Mouse (Mus musculus) midbrain, embryonic 11.5 days (tissue): ENCODE data around the gene Rrp9. TPM values are rescaled to one million over a fixed set of nuclear protein-coding genes. Genes with fewer than 3 reads are reported as not detected.

Experiments
- ATAC-seq: fragments of 200-750 bp; cut with Nextera tagmentation; 2 replicates; pipeline ENCODE4 v1.8.0; 2017; ENCODE audit warnings: moderate TSS enrichment, moderate library complexity; ENCODE audit not compliant: low FRiP score
- DNase-seq: peaks from one replicate; pipeline ENCODE4 v3.0.0; 2015; ENCODE audit warnings: low spot score; ENCODE audit errors: missing footprints
- H3K27ac ChIP-seq: fragments of 300-500 bp; sonication (generic); 2 replicates; pipeline ENCODE4 v1.5.1; 2014; ENCODE audit warnings: low read depth, low read length
- H3K27me3 ChIP-seq: fragments of 300-500 bp; sonication (generic); 2 replicates; pipeline ENCODE4 v1.6.1; 2014; ENCODE audit warnings: mild to moderate bottlenecking, low read length, moderate library complexity, mixed read lengths; ENCODE audit not compliant: control insufficient read depth, insufficient read depth
- H3K36me3 ChIP-seq: fragments of 300-500 bp; sonication (generic); 2 replicates; pipeline ENCODE4 v1.6.1; 2014; ENCODE audit warnings: mild to moderate bottlenecking, low read length, moderate library complexity, mixed read lengths; ENCODE audit not compliant: control insufficient read depth, insufficient read depth
- H3K4me1 ChIP-seq: fragments of 300-500 bp; sonication (generic); 2 replicates; pipeline ENCODE4 v1.6.1; 2014; ENCODE audit warnings: low read length; ENCODE audit not compliant: control insufficient read depth, insufficient read depth
- H3K4me2 ChIP-seq: fragments of 300-500 bp; sonication (generic); 2 replicates; pipeline ENCODE4 v1.6.1; 2014; ENCODE audit warnings: mild to moderate bottlenecking, moderate library complexity
- H3K4me3 ChIP-seq: fragments of 300-500 bp; sonication (generic); 2 replicates; pipeline ENCODE4 v1.5.1; 2014; ENCODE audit warnings: low read depth, low read length
- H3K9ac ChIP-seq: fragments of 300-500 bp; sonication (generic); 2 replicates; pipeline ENCODE4 v1.6.1; 2014; ENCODE audit warnings: low read length
- H3K9me3 ChIP-seq: fragments of 300-500 bp; sonication (generic); 2 replicates; pipeline ENCODE4 v1.6.1; 2016; ENCODE audit warnings: low read length; ENCODE audit not compliant: control insufficient read depth
- WGBS: fragments of 180-500 bp; shearing (Covaris S2); extraction: QIAGEN DNeasy Blood & Tissue Kit; methylation state at CpG from one replicate; pipeline ENCODE4 v1.1.7; 2014; 5-methylcytosine and 5-hydroxymethylcytosine counted together
- polyA plus RNA-seq: library from polyadenylated mRNA; unstranded; fragments of >200 nt; fragmentation: Nextera tagmentation; extraction: Ambion mirVana; gene quantifications from 2 replicates; pipeline ENCODE4 v1.2.1, GENCODE M21; 2014

Rrp9 gene
- polyA plus RNA-seq, 1 experiment from 2014 or later: 44.4 TPM

DNA sequence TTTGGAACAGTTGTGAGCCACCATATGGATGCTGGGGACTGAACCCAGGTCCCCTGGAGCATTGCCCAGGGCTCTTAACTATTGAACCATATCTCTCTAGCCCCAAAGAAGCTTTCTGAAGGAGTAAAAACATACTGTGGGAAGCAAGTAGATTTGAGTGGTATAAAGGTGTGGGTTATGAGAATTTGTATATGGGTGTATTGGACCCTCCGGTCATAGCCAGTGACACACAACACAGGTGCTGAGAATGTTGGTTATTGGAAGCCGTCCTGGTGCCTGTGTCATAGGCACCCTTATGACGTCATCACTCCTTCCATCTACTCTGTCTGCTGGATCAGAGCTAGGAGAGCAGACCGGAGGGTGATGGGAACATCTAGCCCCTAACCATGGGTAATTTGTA is 38.5 kb downstream of the Rrp9 start, which contains the start of gene Iqcf5:
Gene Iqcf5 (plus strand): TSS at position 301 of the 400 bp plus-strand sequence.
- H3K27me3 ChIP-seq: no peaks in the 10 kb centered on the region
- no peak within 1 kb of the TSS for H3K4me3 ChIP-seq
- WGBS: 91% methylated on average over 4 of the region's 4 CpGs
- no peak for ATAC-seq
- no peak within 1 kb of the TSS for H3K27ac ChIP-seq
- no peak within 1 kb of the TSS for H3K9ac ChIP-seq
- H3K9me3 ChIP-seq: no peaks in the 10 kb centered on the region
- no peak within 1 kb of the TSS for H3K4me2 ChIP-seq
- no peak for DNase-seq
- no peaks in the 10 kb centered on the region for H3K4me1 ChIP-seq
- H3K36me3 ChIP-seq: no peaks in the 10 kb centered on the region

DNA sequence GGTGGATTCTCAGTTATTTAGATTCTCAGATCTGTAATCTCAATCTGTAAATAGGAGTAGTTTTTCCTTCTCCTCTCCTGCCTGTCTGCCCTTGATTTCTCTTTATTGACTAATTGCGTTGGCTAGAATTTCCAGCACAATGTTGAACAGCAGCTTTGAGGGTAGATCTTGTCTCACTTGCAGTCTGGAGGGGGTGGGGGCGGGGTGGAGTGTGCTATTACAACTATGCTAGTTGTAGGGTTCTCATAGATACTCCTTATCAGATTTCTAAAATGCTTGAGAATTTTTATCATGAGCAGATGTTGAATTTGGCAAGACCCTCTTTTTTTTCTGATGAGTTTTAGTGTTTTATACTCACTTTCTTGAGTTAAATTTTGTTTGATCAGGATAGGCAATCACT is 43.7 kb downstream of the Rrp9 start:
- H3K4me3 ChIP-seq: no peak overlapping the region
- H3K4me1 ChIP-seq: no peaks in the 10 kb centered on the region
- no peak overlapping the region for H3K4me2 ChIP-seq
- WGBS: 79% methylated on average over 2 of the region's 2 CpGs
- H3K9me3 ChIP-seq: no peaks in the 10 kb centered on the region
- no peak overlapping the region for H3K27ac ChIP-seq
- no peaks in the 10 kb centered on the region for H3K36me3 ChIP-seq
- ATAC-seq (no peak), DNase-seq (no peak)
- no peaks in the 10 kb centered on the region for H3K27me3 ChIP-seq
- H3K9ac ChIP-seq: no peak overlapping the region

DNA sequence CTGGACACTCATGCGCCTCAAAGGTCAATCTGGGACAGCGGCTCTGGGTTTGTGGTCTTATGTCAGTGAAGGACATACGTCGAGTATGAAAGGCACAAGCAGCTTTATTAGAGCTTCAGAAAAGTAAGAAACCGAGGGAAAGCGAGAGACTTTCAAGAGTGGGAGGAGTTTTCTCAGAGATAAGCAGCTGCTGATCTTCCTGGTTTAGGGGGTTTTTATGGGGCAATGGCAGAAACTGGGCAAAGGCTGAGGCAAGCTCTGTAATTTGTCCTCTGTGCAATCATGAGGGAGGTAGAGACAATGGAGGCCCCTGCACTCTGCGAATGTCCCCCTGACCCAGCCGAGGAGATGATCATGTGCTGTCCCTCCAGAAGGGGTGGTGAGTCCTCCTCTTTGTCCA is 44.1 kb downstream of the Rrp9 start:
- no peaks in the 10 kb centered on the region for H3K9me3 ChIP-seq
- no peaks in the 10 kb centered on the region for H3K27me3 ChIP-seq
- no peak overlapping the region for H3K27ac ChIP-seq
- no peaks in the 10 kb centered on the region for H3K36me3 ChIP-seq
- H3K4me2 ChIP-seq: no peak overlapping the region
- DNase-seq: no peak
- WGBS: 83% methylated on average over 8 of the region's 8 CpGs
- H3K9ac ChIP-seq: no peak overlapping the region
- no peaks in the 10 kb centered on the region for H3K4me1 ChIP-seq
- ATAC-seq: no peak
- no peak overlapping the region for H3K4me3 ChIP-seq

DNA sequence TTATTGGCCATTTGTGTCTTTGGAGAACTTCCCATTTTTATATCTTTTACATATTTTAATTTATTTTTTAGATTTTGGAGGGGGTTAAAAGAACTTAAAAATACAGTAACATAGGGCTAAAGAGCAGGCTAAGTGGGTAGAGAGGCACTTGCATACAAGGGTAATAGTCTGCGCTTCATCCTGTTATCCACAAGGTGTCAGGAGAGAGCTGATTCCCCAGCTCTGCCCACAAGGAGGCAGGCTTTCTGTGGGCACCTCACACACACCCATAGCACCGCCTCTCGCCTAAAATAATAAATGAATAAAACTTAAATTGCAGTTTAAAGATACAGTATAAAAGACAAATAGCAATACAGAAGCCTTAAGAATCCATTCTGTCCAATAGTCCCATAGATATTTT is 56.1 kb downstream of the Rrp9 start:
- H3K4me3 ChIP-seq: no peak overlapping the region
- no peak overlapping the region for H3K27ac ChIP-seq
- no peaks in the 10 kb centered on the region for H3K36me3 ChIP-seq
- H3K4me2 ChIP-seq: no peak overlapping the region
- DNase-seq (peak; percentile 88), ATAC-seq (no peak; the same call in 1 of the 2 replicates)
- no peaks in the 10 kb centered on the region for H3K9me3 ChIP-seq
- H3K27me3 ChIP-seq: no peaks in the 10 kb centered on the region
- no peak overlapping the region for H3K9ac ChIP-seq
- WGBS: 36% methylated on average over 3 of the region's 3 CpGs
- no peaks in the 10 kb centered on the region for H3K4me1 ChIP-seq

DNA sequence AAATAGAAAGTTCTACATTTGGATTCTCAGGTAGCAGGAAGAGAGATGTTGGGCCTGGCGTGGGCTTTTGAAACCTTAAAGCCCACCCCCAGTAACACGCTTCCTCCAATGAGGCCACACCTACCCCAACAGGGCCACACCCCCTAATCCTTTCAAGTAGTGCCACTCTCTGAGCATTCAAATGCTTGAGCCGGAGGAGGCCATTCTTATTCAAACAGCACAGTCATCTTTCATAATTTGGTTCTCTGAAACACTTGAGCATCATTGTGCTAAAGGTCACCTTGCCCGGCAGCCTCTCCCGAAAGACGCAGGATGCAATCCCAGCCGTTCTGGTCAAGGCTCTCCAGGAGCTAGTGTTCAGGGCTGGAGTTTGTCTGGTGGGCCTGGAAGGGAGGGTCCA is 58.5 kb downstream of the Rrp9 start:
- Histone ChIP-seq H3K36me3 (no peaks in the 10 kb centered on the region), H3K27me3 (no peaks in the 10 kb centered on the region), H3K9me3 (no peaks in the 10 kb centered on the region), H3K4me2 (no peak overlapping the region), H3K9ac (no peak overlapping the region), H3K4me1 (no peaks in the 10 kb centered on the region), H3K4me3 (no peak overlapping the region), H3K27ac (no peak overlapping the region)
- 90% methylated on average over 7 of the region's 7 CpGs for WGBS
- DNase-seq (no peak), ATAC-seq (no peak)

DNA sequence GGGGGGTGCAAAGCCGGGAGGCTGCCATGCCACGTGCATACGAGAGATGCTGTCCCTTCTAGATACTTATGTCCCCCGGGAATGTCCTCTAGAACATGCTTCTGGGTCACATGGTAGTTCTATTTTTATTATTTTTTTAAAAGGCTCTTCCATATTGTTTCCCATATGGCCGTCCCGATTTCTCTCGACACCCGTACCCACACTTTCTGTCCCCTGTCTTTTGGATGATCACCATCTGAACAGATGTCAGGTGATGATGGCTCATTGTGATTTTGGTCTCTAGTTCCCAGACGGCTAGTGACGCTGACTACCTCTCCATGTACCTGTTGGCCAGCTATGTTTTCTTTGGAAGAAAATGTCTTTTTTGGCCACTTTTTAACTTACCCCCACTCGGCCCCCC is 59.2 kb downstream of the Rrp9 start:
- Histone ChIP-seq H3K9ac (no peak overlapping the region), H3K9me3 (no peaks in the 10 kb centered on the region), H3K4me2 (no peak overlapping the region), H3K36me3 (no peaks in the 10 kb centered on the region), H3K27ac (no peak overlapping the region), H3K27me3 (no peaks in the 10 kb centered on the region), H3K4me3 (no peak overlapping the region), H3K4me1 (no peaks in the 10 kb centered on the region)
- ATAC-seq (no peak), DNase-seq (no peak)
- 94% methylated on average over 11 of the region's 11 CpGs for WGBS

Other genes starting within 250 kb of the Rrp9 start
- gene Alas1, start 227.3 kb upstream of the Rrp9 start, polyA plus RNA-seq: 91.0 and 91.4 TPM in 2 replicates
- gene Poc1a, start 194.9 kb upstream of the Rrp9 start, polyA plus RNA-seq: 29.4 and 30.9 TPM in 2 replicates
- 16.1 and 17.0 TPM in 2 replicates for gene Dusp7, start 107.3 kb upstream of the Rrp9 start, polyA plus RNA-seq
- 867 and 874 TPM in 2 replicates for gene Rpl29, start 46.5 kb upstream of the Rrp9 start, polyA plus RNA-seq
- gene Acy1, start 37.6 kb upstream of the Rrp9 start, polyA plus RNA-seq: 29.9 and 30.4 TPM in 2 replicates
- 3.9 and 4.5 TPM in 2 replicates for gene Abhd14b, start 28.5 kb upstream of the Rrp9 start, polyA plus RNA-seq
- 30.8 and 34.5 TPM in 2 replicates for gene Abhd14a, start 28.3 kb upstream of the Rrp9 start, polyA plus RNA-seq
- 219 and 256 TPM in 2 replicates for gene Pcbp4, start 22.7 kb upstream of the Rrp9 start, polyA plus RNA-seq
- gene Gpr62, start 10.0 kb upstream of the Rrp9 start, polyA plus RNA-seq: 0.12 and 0.23 TPM in 2 replicates
- 1.1 and 1.2 TPM in 2 replicates for gene Parp3, start 986 bp downstream of the Rrp9 start, polyA plus RNA-seq
- gene Iqcf1, start 24.0 kb downstream of the Rrp9 start, polyA plus RNA-seq: not detected in 2 replicates
- gene Iqcf5, start 38.6 kb downstream of the Rrp9 start, polyA plus RNA-seq: not detected in 2 replicates
- gene Iqcf3, start 85.7 kb downstream of the Rrp9 start, polyA plus RNA-seq: not detected in 2 replicates
- not detected in 2 replicates for gene Iqcf4, start 95.0 kb downstream of the Rrp9 start, polyA plus RNA-seq
- gene Iqcf6, start 150.6 kb downstream of the Rrp9 start, polyA plus RNA-seq: not detected in 2 replicates
- gene Grm2, start 180.1 kb downstream of the Rrp9 start, polyA plus RNA-seq: 15.5 and 16.4 TPM in 2 replicates
- gene Tex264, start 210.0 kb downstream of the Rrp9 start, polyA plus RNA-seq: 24.6 and 27.1 TPM in 2 replicates